In genomic region chr7:99818181-99818725, GRCm38 (mm10) we compare ENCODE assay signal across 14 mouse cellular contexts. TPM values are rescaled to one million over a fixed set of nuclear protein-coding genes. Genes with fewer than 3 reads are reported as not detected.
DNase-seq lines count a peak whose midpoint lies in the region; ATAC-seq and TF ChIP-seq lines count a peak whose summit lies in the region.
"Not testable (repeated sequence)": the region's sequence is repeated elsewhere in the genome, so short reads cannot be mapped to it uniquely, and the experiment has no call there.
"Had no signal": no experiment of that assay in that cellular context is flagged by ENCODE, and none has a peak within 500 bp of the region (broad histone marks: within the 10 kb centered on the region; RNA-seq: fewer than 3 reads in every experiment).

No protein-coding gene starts in this region.

- peaks cover 13% of the 10 kb centered on the region for H3K36me3 ChIP-seq in heart, embryonic 12.5 days
- H3K36me3 ChIP-seq in intestine, embryonic 14.5 days (ENCODE audit: control insufficient read depth, insufficient read depth, low read length), result not testable (repeated sequence)
- H3K36me3 ChIP-seq in liver, postnatal 0 days (replicated peaks; ENCODE audit: insufficient read depth, low read length), result peaks cover 22% of the 10 kb centered on the region; the same call in 1 of the 2 replicates

- not testable (repeated sequence) for DNase-seq in intestine, embryonic 14.5 days (ENCODE audit: low spot score); liver, postnatal 0 days
- DNase-seq in kidney, postnatal 4 days, result peak; percentile 38 to 53
- peak; percentile 41 for DNase-seq in lung, postnatal 25 days (ENCODE audit: low spot score)
- DNase-seq in spleen, postnatal 36 days (ENCODE audit: low spot score in 2 of 2), result peak; percentile 30 to 37
- DNase-seq in thymus, postnatal 10 days (ENCODE audit: low spot score in 2 of 2), result peak; percentile 71 to 79

- peak overlapping the region; percentile 50 for H3K4me2 ChIP-seq in heart, embryonic 12.5 days
- not testable (repeated sequence) for H3K4me2 ChIP-seq in intestine, embryonic 14.5 days (ENCODE audit: low read length)
- peak overlapping the region; percentile 32 for H3K4me2 ChIP-seq in liver, postnatal 0 days (ENCODE audit: low read depth, low read length)

- not testable (repeated sequence) for H3K9me3 ChIP-seq in heart, embryonic 12.5 days (replicated peaks); intestine, embryonic 14.5 days (ENCODE audit: control insufficient read depth, low read length); liver, postnatal 0 days (ENCODE audit: low read length)

- not testable (repeated sequence) for TF ChIP-seq EP300 in liver, postnatal 0 days (IDR thresholded peaks at IDR 0.05; ENCODE audit: low read depth)

- H3K4me1 ChIP-seq in heart, embryonic 12.5 days (replicated peaks), result peaks cover 27% of the 10 kb centered on the region
- not testable (repeated sequence) for H3K4me1 ChIP-seq in intestine, embryonic 14.5 days (replicated peaks; ENCODE audit: control insufficient read depth, insufficient read depth, low read length)
- H3K4me1 ChIP-seq in liver, postnatal 0 days (ENCODE audit: insufficient read depth), result peaks cover 15% of the 10 kb centered on the region

- ATAC-seq in CD4-positive, CD25-positive, alpha-beta regulatory T cell, adult 4 months, result peak; percentile 45
- not testable (repeated sequence) for ATAC-seq in heart, embryonic 12.5 days (ENCODE audit: insufficient number of reproducible peaks, low FRiP score); intestine, embryonic 14.5 days (replicated peaks; ENCODE audit: low FRiP score, low TSS enrichment, low read depth); liver, postnatal 0 days

- not testable (repeated sequence) for TF ChIP-seq CTCF in liver, postnatal 0 days (IDR thresholded peaks at IDR 0.05; ENCODE audit: low read depth)

- not testable (repeated sequence) for H3K27me3 ChIP-seq in heart, embryonic 12.5 days (replicated peaks); intestine, embryonic 14.5 days (replicated peaks; ENCODE audit: control insufficient read depth, insufficient read depth, low read length); liver, postnatal 0 days (ENCODE audit: insufficient read depth, low read length)

- 18% methylated on average over 9 of the region's 9 CpGs for WGBS in heart, embryonic 12.5 days
- WGBS in intestine, embryonic 14.5 days, result 17% methylated on average over 9 of the region's 9 CpGs
- 32% methylated on average over 9 of the region's 9 CpGs for WGBS in liver, postnatal 0 days (ENCODE audit: insufficient replicate concordance)

- H3K27ac ChIP-seq in heart, embryonic 12.5 days (ENCODE audit: poor library complexity, severe bottlenecking); intestine, embryonic 14.5 days (ENCODE audit: low read depth): not testable (repeated sequence)
- peak overlapping the region; percentile 57; the same call in 1 of the 2 replicates for H3K27ac ChIP-seq in liver, postnatal 0 days (ENCODE audit: low read depth)

- H3K9ac ChIP-seq in heart, embryonic 12.5 days, result peak overlapping the region; percentile 41
- 0 out of 2 replicates have a peak overlapping the region, but pooled peaks have one; percentile 10 for H3K9ac ChIP-seq in intestine, embryonic 14.5 days (ENCODE audit: low read length)
- 0 out of 2 replicates have a peak overlapping the region, but pooled peaks have one; percentile 26 for H3K9ac ChIP-seq in liver, postnatal 0 days (replicated peaks)

- H3K4me3 ChIP-seq in heart, embryonic 12.5 days, result peak overlapping the region; percentile 15; the same call in 1 of the 2 replicates
- H3K4me3 ChIP-seq in intestine, embryonic 14.5 days (ENCODE audit: low read depth, low read length); liver, postnatal 0 days (ENCODE audit: low read depth, low read length): not testable (repeated sequence)

RNA-seq across cellular contexts. Expression of gene Neu3, which starts 10.0 kb away (rescaled TPM):
- 10 to 100 TPM; 27.5 to 34.8 TPM for polyA plus RNA-seq in CD4-positive, CD25-positive, alpha-beta regulatory T cell, adult 4 months (2017; shearing (Covaris generic))
- 2.6 and 3.4 TPM in 2 replicates for polyA plus RNA-seq in heart, embryonic 12.5 days (2016; fragmentation: Nextera tagmentation; extraction: Ambion mirVana)
- 3.5 and 3.6 TPM in 2 replicates for polyA plus RNA-seq in intestine, embryonic 14.5 days (2014; fragmentation: Nextera tagmentation; extraction: Ambion mirVana)
- 2.4 and 2.9 TPM in 2 replicates for polyA plus RNA-seq in liver, postnatal 0 days (2015; fragmentation: Nextera tagmentation; extraction: Ambion mirVana)

RNA-seq across cellular contexts. Expression of gene Xrra1, which starts 40.7 kb away (rescaled TPM):
- under 1 TPM in 1 of 2 experiments, not detected in 1; 0.39 TPM for polyA plus RNA-seq in CD4-positive, CD25-positive, alpha-beta regulatory T cell, adult 4 months (2017; shearing (Covaris generic))
- polyA plus RNA-seq in heart, embryonic 12.5 days (2016; fragmentation: Nextera tagmentation; extraction: Ambion mirVana), result 0.26 and 0.37 TPM in 2 replicates
- 0.27 and 0.31 TPM in 2 replicates for polyA plus RNA-seq in intestine, embryonic 14.5 days (2014; fragmentation: Nextera tagmentation; extraction: Ambion mirVana)
- polyA plus RNA-seq in liver, postnatal 0 days (2015; fragmentation: Nextera tagmentation; extraction: Ambion mirVana), result 0.04 and 0.07 TPM in 2 replicates

RNA-seq across cellular contexts. Expression of gene Spcs2, which starts 45.0 kb away (rescaled TPM):
- 100 to 1,000 TPM; 466 to 576 TPM for polyA plus RNA-seq in CD4-positive, CD25-positive, alpha-beta regulatory T cell, adult 4 months (2017; shearing (Covaris generic))
- polyA plus RNA-seq in heart, embryonic 12.5 days (2016; fragmentation: Nextera tagmentation; extraction: Ambion mirVana), result 218 and 220 TPM in 2 replicates
- polyA plus RNA-seq in intestine, embryonic 14.5 days (2014; fragmentation: Nextera tagmentation; extraction: Ambion mirVana), result 287 and 307 TPM in 2 replicates
- 156 and 165 TPM in 2 replicates for polyA plus RNA-seq in liver, postnatal 0 days (2015; fragmentation: Nextera tagmentation; extraction: Ambion mirVana)

RNA-seq across cellular contexts. Expression of gene Olfr521, which starts 54.9 kb away (rescaled TPM):
- polyA plus RNA-seq in CD4-positive, CD25-positive, alpha-beta regulatory T cell, adult 4 months (2017; shearing (Covaris generic)), result not detected
- polyA plus RNA-seq in heart, embryonic 12.5 days (2016; fragmentation: Nextera tagmentation; extraction: Ambion mirVana), result not detected in 2 replicates
- not detected in 2 replicates for polyA plus RNA-seq in intestine, embryonic 14.5 days (2014; fragmentation: Nextera tagmentation; extraction: Ambion mirVana)
- polyA plus RNA-seq in liver, postnatal 0 days (2015; fragmentation: Nextera tagmentation; extraction: Ambion mirVana), result not detected in 2 replicates
- polyA plus RNA-seq: cortical plate, adult 2 months; embryonic facial prominence, embryonic 12.5 days; forebrain, embryonic 15.5 days; hindbrain, embryonic 13.5 days; limb, embryonic 14.5 days; midbrain, embryonic 16.5 days had no signal
